In genomic region chr4:135698498-135698897, GRCm38 (mm10) we compare ENCODE assay signal across 19 mouse cellular contexts. TPM values are rescaled to one million over a fixed set of nuclear protein-coding genes. Genes with fewer than 3 reads are reported as not detected.
DNase-seq lines count a peak whose midpoint lies in the region; ATAC-seq lines count a peak whose summit lies in the region.
"Had no signal": no experiment of that assay in that cellular context is flagged by ENCODE, and none has a peak within 500 bp of the region (broad histone marks: within the 10 kb centered on the region; RNA-seq: fewer than 3 reads in every experiment).

No protein-coding gene starts in this region.

- no peak for ATAC-seq in heart, embryonic 14.5 days (ENCODE audit: insufficient number of reproducible peaks, insufficient read depth, low FRiP score, low read depth)
- ATAC-seq in midbrain, embryonic 15.5 days (replicated peaks) = no peak
- ATAC-seq in midbrain, embryonic 14.5 days (ENCODE audit: low FRiP score, low TSS enrichment) = no peak
- no peak for ATAC-seq in limb, embryonic 15.5 days (ENCODE audit: insufficient number of reproducible peaks, low FRiP score, low TSS enrichment, low read depth)
- ATAC-seq: liver, embryonic 12.5 days had no signal

- no peaks in the 10 kb centered on the region for H3K27me3 ChIP-seq in heart, embryonic 14.5 days (ENCODE audit: control insufficient read depth, insufficient read depth, low read length)
- no peaks in the 10 kb centered on the region for H3K27me3 ChIP-seq in midbrain, embryonic 15.5 days (replicated peaks)
- H3K27me3 ChIP-seq in midbrain, embryonic 14.5 days (ENCODE audit: control insufficient read depth, insufficient read depth, low read length) = no peaks in the 10 kb centered on the region
- no peaks in the 10 kb centered on the region for H3K27me3 ChIP-seq in limb, embryonic 15.5 days
- H3K27me3 ChIP-seq: neural tube, embryonic 12.5 days had no signal

- no peak overlapping the region for H3K4me3 ChIP-seq in heart, embryonic 14.5 days (ENCODE audit: control insufficient read depth in 1 of 2, insufficient read depth in 1 of 2, low read depth in 1 of 2, low read length in 2 of 2)
- no peak overlapping the region; the same call in 1 of the 2 replicates for H3K4me3 ChIP-seq in midbrain, embryonic 15.5 days
- H3K4me3 ChIP-seq in midbrain, embryonic 14.5 days (replicated peaks; ENCODE audit: low read depth, low read length) = no peak overlapping the region
- peak overlapping the region; percentile 5; the same call in 1 of the 2 replicates for H3K4me3 ChIP-seq in limb, embryonic 15.5 days
- H3K4me3 ChIP-seq: forebrain, embryonic 10.5 days; liver, embryonic 12.5 days; neural tube, embryonic 12.5 days had no signal

- peaks cover 6% of the 10 kb centered on the region; the same call in 1 of the 2 replicates for H3K9me3 ChIP-seq in heart, embryonic 14.5 days (ENCODE audit: control insufficient read depth, low read length)
- H3K9me3 ChIP-seq in midbrain, embryonic 15.5 days = no peaks in the 10 kb centered on the region
- no peaks in the 10 kb centered on the region for H3K9me3 ChIP-seq in midbrain, embryonic 14.5 days (ENCODE audit: control insufficient read depth, low read length)
- H3K9me3 ChIP-seq in limb, embryonic 15.5 days = no peaks in the 10 kb centered on the region
- H3K9me3 ChIP-seq: liver, embryonic 12.5 days had no signal

- no peak for DNase-seq in heart, postnatal 4 days
- DNase-seq in midbrain, embryonic 14.5 days = no peak
- peak; percentile 94 for DNase-seq in R1 (ENCODE audit: low read depth, low spot score)
- DNase-seq in right cerebral cortex, postnatal 25 days = no peak
- no peak for DNase-seq in cerebellum, adult 11 months
- DNase-seq: adrenal gland, postnatal 10 days; cerebellum, adult 8-10 months; gastrocnemius, postnatal 14 days; kidney, adult 8-10 months; kidney, postnatal 25 days; layer of hippocampus, adult 9-11 months; lung, embryonic 14.5 days had no signal

- no peak overlapping the region for H3K9ac ChIP-seq in heart, embryonic 14.5 days (ENCODE audit: low read length)
- no peak overlapping the region for H3K9ac ChIP-seq in midbrain, embryonic 15.5 days
- H3K9ac ChIP-seq in midbrain, embryonic 14.5 days (replicated peaks; ENCODE audit: low read length) = no peak overlapping the region
- H3K9ac ChIP-seq in limb, embryonic 15.5 days = no peak overlapping the region
- H3K9ac ChIP-seq: liver, embryonic 12.5 days; lung, embryonic 14.5 days; neural tube, embryonic 12.5 days had no signal

- H3K27ac ChIP-seq in heart, embryonic 14.5 days (replicated peaks in 1 of 2; ENCODE audit: control insufficient read depth in 1 of 2, insufficient read depth in 1 of 2, low read depth in 2 of 2, low read length in 2 of 2) = no peak overlapping the region
- H3K27ac ChIP-seq in midbrain, embryonic 15.5 days = no peak overlapping the region
- H3K27ac ChIP-seq in midbrain, embryonic 14.5 days (replicated peaks; ENCODE audit: low read depth, low read length) = no peak overlapping the region
- H3K27ac ChIP-seq in limb, embryonic 15.5 days = no peak overlapping the region
- H3K27ac ChIP-seq: forebrain, embryonic 10.5 days; liver, embryonic 12.5 days; neural tube, embryonic 12.5 days had no signal

- WGBS in heart, embryonic 14.5 days = 78% methylated on average over 7 of the region's 7 CpGs
- WGBS in midbrain, embryonic 15.5 days = 73% methylated on average over 7 of the region's 7 CpGs
- 73% methylated on average over 7 of the region's 7 CpGs for WGBS in midbrain, embryonic 14.5 days
- 79% methylated on average over 7 of the region's 7 CpGs for WGBS in limb, embryonic 15.5 days

- no peaks in the 10 kb centered on the region for H3K36me3 ChIP-seq in heart, embryonic 14.5 days (ENCODE audit: control insufficient read depth, insufficient read depth, low read length)
- no peaks in the 10 kb centered on the region for H3K36me3 ChIP-seq in midbrain, embryonic 15.5 days (replicated peaks)
- no peaks in the 10 kb centered on the region for H3K36me3 ChIP-seq in midbrain, embryonic 14.5 days (ENCODE audit: control insufficient read depth, insufficient read depth, low read length)
- peaks cover 3% of the 10 kb centered on the region; the same call in 1 of the 2 replicates for H3K36me3 ChIP-seq in limb, embryonic 15.5 days
- H3K36me3 ChIP-seq: forebrain, embryonic 10.5 days; liver, embryonic 12.5 days; neural tube, embryonic 12.5 days had no signal

- peak overlapping the region; percentile 27; the same call in 1 of the 2 replicates for H3K4me2 ChIP-seq in heart, embryonic 14.5 days (ENCODE audit: low read length)
- peak overlapping the region; percentile 21; the same call in 1 of the 2 replicates for H3K4me2 ChIP-seq in midbrain, embryonic 15.5 days
- no peak overlapping the region for H3K4me2 ChIP-seq in midbrain, embryonic 14.5 days (ENCODE audit: low read length)
- H3K4me2 ChIP-seq in limb, embryonic 15.5 days = no peak overlapping the region

- H3K4me1 ChIP-seq in heart, embryonic 14.5 days (ENCODE audit: control insufficient read depth in 2 of 2, insufficient read depth in 2 of 2, low read length in 2 of 2) = peaks cover 0 to 2% of the 10 kb centered on the region in 2 experiments; a peak in 1 of 4 replicates
- H3K4me1 ChIP-seq in midbrain, embryonic 15.5 days = no peaks in the 10 kb centered on the region
- H3K4me1 ChIP-seq in midbrain, embryonic 14.5 days (ENCODE audit: control insufficient read depth, insufficient read depth, low read length) = no peaks in the 10 kb centered on the region
- peaks cover 4% of the 10 kb centered on the region for H3K4me1 ChIP-seq in limb, embryonic 15.5 days
- H3K4me1 ChIP-seq: neural tube, embryonic 12.5 days had no signal

RNA-seq across cellular contexts. Expression of gene Ifnlr1, which starts 12.4 kb away (rescaled TPM):
- 0.65 and 0.98 TPM in 2 replicates for polyA plus RNA-seq in heart, embryonic 14.5 days (2014; fragmentation: Nextera tagmentation; extraction: Ambion mirVana)
- total RNA-seq in heart, postnatal 4 days (2021) = 1 to 10 TPM; 2.3 to 3.2 TPM
- 0.19 and 0.41 TPM in 2 replicates for polyA plus RNA-seq in midbrain, embryonic 15.5 days (2015; fragmentation: Nextera tagmentation; extraction: Ambion mirVana)
- polyA plus RNA-seq in midbrain, embryonic 14.5 days (2014; fragmentation: Nextera tagmentation; extraction: Ambion mirVana) = 0.13 and 0.22 TPM in 2 replicates
- 1.4 and 1.7 TPM in 2 replicates for polyA plus RNA-seq in limb, embryonic 15.5 days (2015; fragmentation: Nextera tagmentation; extraction: Ambion mirVana)

RNA-seq across cellular contexts. Expression of gene Il22ra1, which starts 29.5 kb away (rescaled TPM):
- not detected in 2 replicates for polyA plus RNA-seq in heart, embryonic 14.5 days (2014; fragmentation: Nextera tagmentation; extraction: Ambion mirVana)
- total RNA-seq in heart, postnatal 4 days (2021) = under 1 TPM; 0.20 to 0.24 TPM
- polyA plus RNA-seq in midbrain, embryonic 15.5 days (2015; fragmentation: Nextera tagmentation; extraction: Ambion mirVana) = not detected in 2 replicates
- not detected in 2 replicates for polyA plus RNA-seq in midbrain, embryonic 14.5 days (2014; fragmentation: Nextera tagmentation; extraction: Ambion mirVana)
- polyA plus RNA-seq in limb, embryonic 15.5 days (2015; fragmentation: Nextera tagmentation; extraction: Ambion mirVana) = 1.0 and 1.1 TPM in 2 replicates
- polyA plus RNA-seq: cortical plate, adult 2 months; forebrain, embryonic 10.5 days; lung, embryonic 14.5 days; neural tube, embryonic 12.5 days had no signal

Comparison
In these comparisons a context has a peak if more than half of its experiments do, and no peak if none do; other contexts are left out.
1. H3K4me2 ChIP-seq: peak in heart, embryonic 14.5 days (single experiment) and midbrain, embryonic 15.5 days (single experiment); none in midbrain, embryonic 14.5 days (single experiment) and limb, embryonic 15.5 days (single experiment).